Mouse (Mus musculus): ENCODE measurements around the gene Dync1i2.

DNA sequence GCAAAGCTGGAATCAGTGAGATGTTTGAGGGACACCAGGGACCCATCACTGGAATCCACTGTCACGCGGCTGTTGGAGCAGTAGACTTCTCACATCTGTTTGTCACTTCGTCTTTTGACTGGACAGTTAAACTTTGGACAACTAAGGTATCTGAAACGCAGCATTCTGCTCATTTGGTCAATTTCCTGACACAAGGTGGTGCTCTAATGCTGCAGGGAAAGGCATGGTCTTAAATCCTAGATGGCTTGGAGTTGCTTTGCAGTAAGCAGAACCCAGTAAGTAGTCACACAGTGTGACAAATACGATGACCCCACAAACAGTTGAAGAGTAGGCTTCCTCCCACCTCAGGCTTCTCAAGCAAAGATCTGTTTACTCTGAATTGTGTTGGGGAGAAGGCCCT is 39.3 kb downstream of the Dync1i2 start:
- no peak for TF ChIP-seq CTCF (IDR thresholded peaks at IDR 0.05; ENCODE audit: control insufficient read depth, insufficient read depth, insufficient read length)
- TF ChIP-seq MYOD1 (IDR thresholded peaks at IDR 0.05; ENCODE audit: control insufficient read depth, insufficient read length, low read depth): no peak
